Mouse (Mus musculus): ENCODE data around the gene Ehd3.

DNA sequence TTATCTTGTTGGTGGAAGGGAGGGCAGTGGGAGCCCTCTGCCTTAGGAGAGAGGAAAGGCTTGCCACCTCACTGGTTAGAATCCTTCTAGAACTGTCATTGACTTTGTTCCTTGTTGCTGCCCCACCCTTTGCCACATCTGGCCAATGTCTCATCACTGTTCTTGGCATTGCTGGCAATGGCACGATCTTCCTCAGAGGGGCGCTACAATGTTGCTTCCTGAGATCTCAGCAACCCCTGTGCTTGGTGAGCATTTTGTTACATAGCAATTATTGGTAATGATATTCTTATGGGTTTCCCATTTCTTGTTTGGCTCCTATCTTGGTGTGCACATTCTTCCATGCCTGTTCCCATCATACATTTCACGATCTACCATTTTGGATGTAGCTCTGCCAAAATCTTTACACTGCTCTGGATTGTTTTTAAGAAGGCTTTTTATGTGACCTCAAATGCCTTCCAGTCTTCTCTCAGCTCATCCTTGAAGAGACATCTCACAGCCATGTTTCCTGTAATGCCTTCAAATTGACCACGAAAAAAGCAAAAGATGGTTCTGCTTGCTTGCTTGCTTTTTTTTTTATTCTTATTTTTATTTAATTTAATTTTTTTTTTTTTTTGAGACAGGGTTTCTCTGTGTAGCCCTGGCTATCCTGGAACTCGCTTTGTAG is at the start of gene Ehd3:
- TF ChIP-seq CEBPB (IDR thresholded peaks at IDR 0.05; ENCODE audit: low read depth): no peak
- TF ChIP-seq CTCF (IDR thresholded peaks at IDR 0.05; ENCODE audit: control insufficient read depth, insufficient read depth, insufficient read length): no peak
- TF ChIP-seq MYOG (IDR thresholded peaks at IDR 0.05; ENCODE audit: control insufficient read depth, extremely low read depth, insufficient read length): no peak
- no peak for TF ChIP-seq USF1 (IDR thresholded peaks at IDR 0.05; ENCODE audit: low read depth)
- no peak for TF ChIP-seq MYOD1 (IDR thresholded peaks at IDR 0.05; ENCODE audit: control insufficient read depth, insufficient read length, low read depth)
